Mouse (Mus musculus) kidney, postnatal 36 days (tissue): ENCODE results near the gene Cdk19.
A peak's percentile ranks its signal among the peaks of the same experiment; 100 is the strongest.

Experiments
- DNase-seq, 2 experiments: peaks; one replicate each; pipeline ENCODE4 v3.0.0; 2021 to 2022; ENCODE audit warnings: mixed read lengths in 2 of 2

Gene Cdk19

DNA sequence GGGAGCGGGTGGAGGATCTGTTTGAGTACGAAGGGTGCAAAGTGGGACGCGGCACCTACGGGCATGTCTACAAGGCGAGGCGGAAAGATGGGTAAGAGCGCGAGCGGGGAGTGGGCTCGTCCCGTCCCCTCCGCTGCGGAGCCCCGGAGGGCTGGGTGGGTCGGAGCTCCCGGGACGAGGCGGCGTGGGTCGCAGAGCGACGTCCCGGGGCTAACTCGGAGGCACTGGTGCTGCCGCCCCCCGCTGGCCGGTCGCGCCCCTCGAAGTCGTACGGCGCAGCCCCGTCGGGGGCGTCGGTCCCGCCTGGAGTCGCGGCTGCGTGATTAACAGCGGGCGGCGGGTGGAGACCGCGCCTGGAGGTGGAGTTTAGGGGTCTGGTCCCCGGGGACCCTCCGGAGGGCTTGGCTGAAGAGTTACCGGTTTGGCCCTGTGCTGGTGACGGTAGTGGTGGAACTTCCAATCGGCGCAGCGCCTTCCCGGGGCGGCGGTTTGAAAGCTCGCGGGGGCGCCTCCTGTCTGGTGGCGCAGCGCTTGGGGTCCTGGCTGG is 10.3 kb downstream of the Cdk19 start:
- peak; percentile 45 to 70 for DNase-seq

GRCm38 (mm10) chr10:40350245-40350932 is 11.0 kb downstream of the Cdk19 start:
- DNase-seq: no peak

GRCm38 (mm10) chr10:40351156-40351555 is 11.8 kb downstream of the Cdk19 start:
- no peak for DNase-seq

- no peak for DNase-seq
These were observed 14.7 kb downstream of the Cdk19 start for GRCm38 (mm10) chr10:40354081-40354480.

GRCm38 (mm10) chr10:40354556-40354955 is 15.2 kb downstream of the Cdk19 start:
- DNase-seq: no peak

DNA sequence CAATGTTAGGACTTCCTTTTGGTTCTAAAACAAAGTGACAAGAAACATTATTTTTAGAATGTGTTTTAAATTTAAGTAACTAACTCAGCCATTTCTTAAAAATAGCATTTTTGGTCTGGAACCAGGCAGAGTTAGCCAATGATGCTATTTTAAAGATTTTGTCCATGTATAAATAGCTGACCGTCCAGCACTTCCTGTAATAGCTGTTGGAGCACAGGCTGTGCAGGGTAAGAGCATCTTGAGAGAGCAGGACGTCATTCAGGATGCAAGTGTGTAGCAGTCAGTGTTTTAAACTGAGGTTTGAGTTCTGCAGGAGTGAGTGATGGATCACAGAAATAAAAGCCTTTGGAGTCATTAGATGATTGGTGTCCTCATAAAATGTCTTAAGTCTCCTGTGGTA is 18.8 kb downstream of the Cdk19 start:
- DNase-seq: no peak

- no peak for DNase-seq
These were observed 19.8 kb downstream of the Cdk19 start for GRCm38 (mm10) chr10:40359131-40359530.

GRCm38 (mm10) chr10:40363004-40363403 is 23.6 kb downstream of the Cdk19 start:
- DNase-seq: no peak

GRCm38 (mm10) chr10:40364642-40365361 is 25.4 kb downstream of the Cdk19 start:
- no peak for DNase-seq

- DNase-seq: no peak
These were observed 26.6 kb downstream of the Cdk19 start for GRCm38 (mm10) chr10:40365991-40366390.

DNA sequence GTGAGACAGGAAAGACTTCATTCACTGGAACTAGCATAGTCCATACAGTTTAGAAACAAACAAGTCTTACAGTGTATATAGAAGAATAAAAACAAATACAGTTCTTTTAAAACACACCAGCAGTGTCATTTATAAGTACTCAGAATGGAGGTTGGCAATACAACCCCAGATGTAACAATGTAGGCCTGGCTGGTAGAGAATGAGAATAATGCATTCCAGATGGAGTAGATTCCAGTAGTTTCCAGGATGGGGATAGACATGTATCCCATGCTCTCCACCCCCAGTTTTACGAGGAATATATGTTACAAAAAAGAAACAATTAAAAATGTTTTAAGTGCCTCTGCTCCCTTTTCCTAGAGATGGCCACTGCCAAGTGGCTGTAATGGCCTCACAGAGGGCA is 29.2 kb downstream of the Cdk19 start:
- no peak for DNase-seq

DNA sequence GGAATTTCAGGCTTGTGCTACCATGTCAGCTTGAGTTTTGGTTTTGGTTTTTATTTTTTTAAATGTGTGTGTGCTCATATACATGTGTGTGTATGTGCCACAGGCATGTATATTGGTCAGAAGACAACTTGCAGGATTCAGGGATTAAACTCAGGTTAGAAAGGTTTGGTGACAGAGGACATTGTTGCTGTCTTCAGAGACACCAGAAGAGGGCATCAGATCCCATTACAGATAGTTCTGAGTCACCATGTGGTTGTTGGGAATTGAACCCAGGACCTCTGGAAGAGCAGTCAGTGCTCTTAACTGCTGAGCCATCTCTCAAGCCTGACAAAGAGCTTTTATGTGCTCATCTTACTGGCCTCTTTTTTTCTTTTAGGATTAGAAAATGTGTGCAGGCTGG is 30.8 kb downstream of the Cdk19 start:
- no peak for DNase-seq

GRCm38 (mm10) chr10:40371184-40371913 is 32.0 kb downstream of the Cdk19 start:
- no peak for DNase-seq

GRCm38 (mm10) chr10:40371914-40372675 is 32.7 kb downstream of the Cdk19 start:
- no peak for DNase-seq

DNA sequence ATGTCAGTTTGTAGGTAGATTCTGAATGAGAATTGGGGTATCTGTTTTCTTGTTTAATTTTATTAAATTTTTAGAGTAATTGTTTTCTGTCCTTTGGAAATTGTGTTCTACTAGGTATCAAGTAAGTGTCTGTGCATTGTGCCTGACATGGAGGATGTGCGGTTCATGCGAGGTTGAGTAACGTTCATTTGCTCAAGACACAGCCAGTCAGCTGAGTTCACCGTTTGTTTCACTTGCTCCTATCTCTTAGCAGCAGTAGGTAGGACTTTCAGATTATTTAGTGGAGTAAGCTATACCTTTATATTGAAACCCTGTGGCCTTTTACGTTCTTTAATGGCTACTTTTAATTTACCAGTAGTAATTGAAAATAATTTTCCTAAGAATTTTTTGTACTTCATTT is 34.4 kb downstream of the Cdk19 start:
- DNase-seq: no peak

GRCm38 (mm10) chr10:40374828-40375227 is 35.5 kb downstream of the Cdk19 start:
- DNase-seq: no peak

DNA sequence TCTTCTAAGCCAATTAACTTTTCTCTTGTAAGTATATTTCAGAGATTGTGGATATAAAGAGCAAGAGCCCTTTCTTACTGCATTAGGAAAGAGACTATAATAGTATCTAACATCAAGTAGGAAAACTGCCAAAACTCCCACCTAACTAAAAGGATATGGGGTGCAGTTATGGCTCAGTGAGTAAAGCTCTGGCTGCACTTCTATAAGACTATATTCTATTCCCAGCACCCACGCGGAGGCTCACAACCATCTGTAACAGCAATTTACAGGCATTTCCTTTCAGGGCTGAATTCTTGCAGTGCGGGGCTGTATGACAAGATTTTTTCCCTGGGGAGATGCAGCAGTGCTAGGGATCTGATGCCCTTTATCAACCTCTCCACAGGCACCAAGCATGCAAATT is 36.9 kb downstream of the Cdk19 start:
- DNase-seq: no peak

- no peak for DNase-seq
These were observed 38.9 kb downstream of the Cdk19 start for GRCm38 (mm10) chr10:40378284-40378683.

DNA sequence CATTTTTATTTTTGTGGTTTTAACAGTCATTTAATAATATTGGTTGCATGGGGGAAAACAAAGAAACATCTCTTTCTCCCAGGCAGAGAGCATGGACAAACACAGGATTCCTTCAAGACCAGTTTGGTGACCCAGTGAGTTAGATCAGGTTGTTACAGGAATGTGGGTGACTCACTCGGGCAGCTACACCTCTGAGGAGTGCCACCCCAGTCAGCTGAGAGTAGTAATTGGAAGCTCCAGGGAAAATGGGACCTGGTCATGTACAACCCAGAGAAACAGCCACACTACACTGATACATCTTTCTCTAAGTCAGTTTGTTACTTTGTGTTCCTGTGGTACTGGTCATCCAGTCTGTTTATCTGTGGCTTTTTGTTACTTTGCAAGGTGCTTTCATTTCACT is 40.3 kb downstream of the Cdk19 start:
- DNase-seq: no peak

DNA sequence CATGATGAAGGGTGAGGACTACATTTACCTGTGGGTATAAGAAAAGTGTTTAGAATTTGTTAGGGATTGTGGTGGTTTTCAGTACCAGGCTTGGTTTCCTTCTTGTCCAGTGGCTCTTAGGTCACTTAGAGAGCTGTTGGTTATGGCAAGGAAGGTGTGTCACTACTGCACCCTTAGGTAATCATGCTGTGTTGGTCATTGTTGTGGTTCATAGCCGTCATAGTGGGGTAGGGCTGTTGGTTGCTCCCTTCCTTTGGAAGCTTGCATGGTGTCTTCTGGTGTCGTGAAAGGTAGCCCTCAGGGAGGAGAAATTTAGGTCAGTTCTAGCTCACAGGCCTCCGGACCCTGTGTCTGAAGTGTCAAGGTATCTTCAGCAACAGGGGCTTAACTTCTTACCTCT is 46.0 kb downstream of the Cdk19 start:
- no peak for DNase-seq

- DNase-seq: no peak
These were observed 46.8 kb downstream of the Cdk19 start for GRCm38 (mm10) chr10:40386126-40386525.

DNA sequence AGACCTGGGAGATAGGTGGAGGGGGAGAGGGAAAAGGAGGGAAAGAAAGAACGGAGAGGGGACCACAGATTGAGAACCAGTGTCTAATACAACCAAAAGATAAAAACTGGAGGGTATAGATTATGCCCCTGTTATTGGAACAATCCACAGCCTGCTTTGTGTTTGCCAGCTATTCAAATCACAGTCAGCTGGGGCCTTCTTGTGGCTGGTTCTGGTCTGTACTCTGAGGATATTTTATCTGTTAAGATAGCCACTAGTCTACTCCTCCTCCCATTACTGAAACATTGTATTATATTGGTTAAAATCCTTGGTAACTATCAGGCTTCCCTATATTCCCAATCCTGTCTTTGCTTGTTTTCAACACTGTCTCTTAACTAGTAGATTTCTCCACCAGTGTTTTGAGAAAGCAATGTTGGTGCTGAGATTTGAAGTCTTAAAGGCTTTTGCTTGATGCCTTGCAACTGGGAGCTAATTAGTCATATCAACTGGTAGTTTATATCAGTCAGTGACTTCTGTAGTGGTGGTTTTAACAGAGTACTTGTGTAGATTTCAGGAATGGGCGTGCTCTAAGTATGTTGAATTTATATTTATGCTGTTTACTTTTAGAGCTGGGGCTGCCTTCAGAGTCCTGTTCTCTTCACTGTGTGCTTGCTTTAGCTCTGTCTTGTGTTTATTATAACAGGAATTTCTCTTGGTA is 54.2 kb downstream of the Cdk19 start:
- DNase-seq: no peak
